Mouse (Mus musculus): ENCODE data around the gene Rplp0. TPM values are rescaled to one million over a fixed set of nuclear protein-coding genes. Genes with fewer than 3 reads are reported as not detected.

Gene Rplp0
- polyA plus RNA-seq (2014; fragmentation: Illumina TruSeq; extraction: RNeasy Lipid Tissue Mini Kit (QIAGEN cat#74804); ENCODE audit: low read depth, low replicate concordance), result 34.2 TPM

GRCm38 (mm10) chr5:115559237-115560101 is at the start of gene Rplp0:
Rplp0 (plus strand) TSS chr5:115559467.

GRCm38 (mm10) chr5:115564737-115565393 is 5.6 kb downstream of the Rplp0 start, which contains the start of gene Gcn1l1:
Gcn1l1 (plus strand) TSS chr5:115565254.

Other genes with a start within 250 kb of the Rplp0 start
- 63.2 TPM for gene Srsf9, start 232.3 kb upstream of the Rplp0 start, polyA plus RNA-seq (2014; fragmentation: Illumina TruSeq; extraction: RNeasy Lipid Tissue Mini Kit (QIAGEN cat#74804); ENCODE audit: low read depth, low replicate concordance)
- gene Gatc, start 218.3 kb upstream of the Rplp0 start, polyA plus RNA-seq (2014; fragmentation: Illumina TruSeq; extraction: RNeasy Lipid Tissue Mini Kit (QIAGEN cat#74804); ENCODE audit: low read depth, low replicate concordance), result 71.1 TPM
- gene Triap1, start 218.2 kb upstream of the Rplp0 start, polyA plus RNA-seq (2014; fragmentation: Illumina TruSeq; extraction: RNeasy Lipid Tissue Mini Kit (QIAGEN cat#74804); ENCODE audit: low read depth, low replicate concordance), result 23.6 TPM
- 96.6 TPM for gene Cox6a1, start 210.5 kb upstream of the Rplp0 start, polyA plus RNA-seq (2014; fragmentation: Illumina TruSeq; extraction: RNeasy Lipid Tissue Mini Kit (QIAGEN cat#74804); ENCODE audit: low read depth, low replicate concordance)
- gene Msi1, start 129.9 kb upstream of the Rplp0 start, polyA plus RNA-seq (2014; fragmentation: Illumina TruSeq; extraction: RNeasy Lipid Tissue Mini Kit (QIAGEN cat#74804); ENCODE audit: low read depth, low replicate concordance), result 3.7 TPM
- not detected for gene Pla2g1b, start 93.2 kb upstream of the Rplp0 start, polyA plus RNA-seq (2014; fragmentation: Illumina TruSeq; extraction: RNeasy Lipid Tissue Mini Kit (QIAGEN cat#74804); ENCODE audit: low read depth, low replicate concordance)
- 8.3 TPM for gene Sirt4, start 74.7 kb upstream of the Rplp0 start, polyA plus RNA-seq (2014; fragmentation: Illumina TruSeq; extraction: RNeasy Lipid Tissue Mini Kit (QIAGEN cat#74804); ENCODE audit: low read depth, low replicate concordance)
- gene Pxn, start 52.8 kb upstream of the Rplp0 start, polyA plus RNA-seq (2014; fragmentation: Illumina TruSeq; extraction: RNeasy Lipid Tissue Mini Kit (QIAGEN cat#74804); ENCODE audit: low read depth, low replicate concordance), result 4.1 TPM
- gene Gcn1l1, start 5.8 kb downstream of the Rplp0 start, polyA plus RNA-seq (2014; fragmentation: Illumina TruSeq; extraction: RNeasy Lipid Tissue Mini Kit (QIAGEN cat#74804); ENCODE audit: low read depth, low replicate concordance), result 2.4 TPM
- 16.4 TPM for gene Rab35, start 72.4 kb downstream of the Rplp0 start, polyA plus RNA-seq (2014; fragmentation: Illumina TruSeq; extraction: RNeasy Lipid Tissue Mini Kit (QIAGEN cat#74804); ENCODE audit: low read depth, low replicate concordance)
- 0.82 TPM for gene Bicdl1, start 172.2 kb downstream of the Rplp0 start, polyA plus RNA-seq (2014; fragmentation: Illumina TruSeq; extraction: RNeasy Lipid Tissue Mini Kit (QIAGEN cat#74804); ENCODE audit: low read depth, low replicate concordance)

All from adrenal gland, adult 10 weeks (tissue).